Mouse (Mus musculus): ENCODE measurements around the gene Tmem208. TPM values are rescaled to one million over a fixed set of nuclear protein-coding genes. Genes with fewer than 3 reads are reported as not detected.

Gene Tmem208
- polyA plus RNA-seq, 1 experiment from 2014 or later = 101 TPM

GRCm38 (mm10) chr8:105355179-105356024, 29.2 kb downstream of the Tmem208 start:
- 67% methylated on average over 26 of the region's 26 CpGs for WGBS
- no peak for DNase-seq (ENCODE audit: low spot score)
- H3K27ac ChIP-seq = peak overlapping the region; percentile 29; the same call in 1 of the 2 replicates

GRCm38 (mm10) chr8:105356681-105357080, 30.5 kb downstream of the Tmem208 start:
- Histone ChIP-seq H3K9me3 (no peaks in the 10 kb centered on the region), H3K36me3 (peaks cover 15% of the 10 kb centered on the region; the same call in 1 of the 2 replicates), H3K27me3 (ENCODE audit: insufficient read depth, poor library complexity, severe bottlenecking) (no peaks in the 10 kb centered on the region), H3K27ac (no peak overlapping the region), H3K4me3 (no peak overlapping the region), H3K4me1 (peaks cover 28% of the 10 kb centered on the region)
- 83% methylated on average over 14 of the region's 14 CpGs for WGBS
- DNase-seq (ENCODE audit: low spot score) = no peak

More at GRCm38 (mm10) chr8:105355179-105356024, 29.2 kb downstream of the Tmem208 start:
- Histone ChIP-seq H3K4me1 (peaks cover 30% of the 10 kb centered on the region), H3K36me3 (peaks cover 15% of the 10 kb centered on the region; the same call in 1 of the 2 replicates), H3K27me3 (ENCODE audit: insufficient read depth, poor library complexity, severe bottlenecking) (no peaks in the 10 kb centered on the region), H3K9me3 (no peaks in the 10 kb centered on the region), H3K4me3 (0 out of 2 replicates have a peak overlapping the region, but pooled peaks have one; percentile 20)

GRCm38 (mm10) chr8:105359208-105359607, 33.1 kb downstream of the Tmem208 start:
- DNase-seq (ENCODE audit: low spot score) = no peak
- 77% methylated on average over 15 of the region's 15 CpGs for WGBS
- Histone ChIP-seq H3K4me1 (peaks cover 28% of the 10 kb centered on the region), H3K27me3 (ENCODE audit: insufficient read depth, poor library complexity, severe bottlenecking) (no peaks in the 10 kb centered on the region), H3K36me3 (peaks cover 19% of the 10 kb centered on the region), H3K27ac (no peak overlapping the region), H3K9me3 (no peaks in the 10 kb centered on the region), H3K4me3 (no peak overlapping the region)

GRCm38 (mm10) chr8:105359646-105360045, 33.5 kb downstream of the Tmem208 start:
- no peaks in the 10 kb centered on the region for H3K9me3 ChIP-seq
- H3K4me1 ChIP-seq = peaks cover 28% of the 10 kb centered on the region
- H3K27ac ChIP-seq = no peak overlapping the region
- 43% methylated on average over 4 of the region's 4 CpGs for WGBS
- H3K4me3 ChIP-seq = no peak overlapping the region
- no peak for DNase-seq (ENCODE audit: low spot score)
- peaks cover 19% of the 10 kb centered on the region for H3K36me3 ChIP-seq
- H3K27me3 ChIP-seq (ENCODE audit: insufficient read depth, poor library complexity, severe bottlenecking) = no peaks in the 10 kb centered on the region

DNA sequence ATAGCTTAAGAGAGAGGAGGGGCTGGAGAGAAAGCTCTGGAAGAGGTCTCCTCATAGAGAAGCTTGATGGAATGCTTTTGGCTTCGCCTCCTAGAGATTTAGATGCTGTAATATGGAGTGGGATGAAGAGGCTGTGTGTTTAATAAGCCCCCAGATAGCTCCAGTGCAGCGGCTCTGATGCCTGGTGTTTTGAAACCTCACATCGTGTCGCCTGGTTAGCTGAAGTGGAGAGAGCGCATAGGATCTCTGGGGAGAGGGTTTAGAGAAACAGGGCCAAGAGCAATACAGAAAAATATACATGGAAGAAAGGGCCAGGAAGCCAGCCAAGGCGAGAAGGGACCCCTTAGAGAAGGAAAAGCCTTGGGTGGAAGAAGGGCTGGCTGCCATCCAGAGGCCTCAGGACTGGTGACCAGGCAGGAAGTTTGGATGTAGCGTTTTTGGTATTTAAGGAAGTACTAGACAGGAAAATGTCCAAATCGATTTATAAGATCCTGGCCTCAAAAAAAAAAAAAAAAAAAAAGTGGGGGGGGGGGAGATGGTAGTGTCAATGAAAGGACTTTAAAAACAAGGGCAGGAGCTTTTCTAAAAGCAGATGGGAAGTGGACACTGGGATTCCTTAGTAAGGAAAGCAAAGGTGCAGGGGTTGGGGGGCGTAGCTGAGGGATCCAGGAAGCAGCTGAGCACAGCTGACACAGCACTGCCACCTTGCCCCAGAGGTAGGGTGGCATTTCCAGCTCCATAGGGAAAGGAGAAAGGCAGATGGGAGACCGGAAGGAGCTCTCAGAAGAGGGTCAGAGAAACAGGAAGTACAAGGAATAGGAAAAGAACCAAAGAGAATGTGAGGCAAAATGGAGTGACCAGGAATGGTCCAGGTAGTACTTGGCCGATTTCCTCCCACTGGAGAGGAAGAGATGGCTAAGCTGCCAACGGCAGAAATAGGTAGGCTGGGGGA, 35.9 kb downstream of the Tmem208 start:
- DNase-seq (ENCODE audit: low spot score) = no peak
- Histone ChIP-seq H3K27me3 (ENCODE audit: insufficient read depth, poor library complexity, severe bottlenecking) (no peaks in the 10 kb centered on the region), H3K4me3 (no peak overlapping the region), H3K27ac (no peak overlapping the region), H3K9me3 (no peaks in the 10 kb centered on the region), H3K4me1 (peaks cover 16% of the 10 kb centered on the region), H3K36me3 (peaks cover 9% of the 10 kb centered on the region; the same call in 1 of the 2 replicates)
- 75% methylated on average over 12 of the region's 12 CpGs for WGBS

- Histone ChIP-seq H3K4me3 (no peak overlapping the region), H3K9me3 (no peaks in the 10 kb centered on the region), H3K27ac (no peak overlapping the region), H3K36me3 (peaks cover 6% of the 10 kb centered on the region; the same call in 1 of the 2 replicates), H3K27me3 (ENCODE audit: insufficient read depth, poor library complexity, severe bottlenecking) (no peaks in the 10 kb centered on the region), H3K4me1 (peaks cover 17% of the 10 kb centered on the region)
- DNase-seq (ENCODE audit: low spot score) = no peak
- 66% methylated on average over 2 of the region's 2 CpGs for WGBS
Measured at GRCm38 (mm10) chr8:105367107-105367506, 41.0 kb downstream of the Tmem208 start.

GRCm38 (mm10) chr8:105372473-105372872, 46.3 kb downstream of the Tmem208 start:
- H3K4me3 ChIP-seq = no peak overlapping the region
- H3K36me3 ChIP-seq = no peaks in the 10 kb centered on the region
- 77% methylated on average over 9 of the region's 9 CpGs for WGBS
- DNase-seq (ENCODE audit: low spot score) = no peak
- H3K27me3 ChIP-seq (ENCODE audit: insufficient read depth, poor library complexity, severe bottlenecking) = peaks cover 40% of the 10 kb centered on the region
- H3K4me1 ChIP-seq = peaks cover 27% of the 10 kb centered on the region
- no peaks in the 10 kb centered on the region for H3K9me3 ChIP-seq
- no peak overlapping the region for H3K27ac ChIP-seq

DNA sequence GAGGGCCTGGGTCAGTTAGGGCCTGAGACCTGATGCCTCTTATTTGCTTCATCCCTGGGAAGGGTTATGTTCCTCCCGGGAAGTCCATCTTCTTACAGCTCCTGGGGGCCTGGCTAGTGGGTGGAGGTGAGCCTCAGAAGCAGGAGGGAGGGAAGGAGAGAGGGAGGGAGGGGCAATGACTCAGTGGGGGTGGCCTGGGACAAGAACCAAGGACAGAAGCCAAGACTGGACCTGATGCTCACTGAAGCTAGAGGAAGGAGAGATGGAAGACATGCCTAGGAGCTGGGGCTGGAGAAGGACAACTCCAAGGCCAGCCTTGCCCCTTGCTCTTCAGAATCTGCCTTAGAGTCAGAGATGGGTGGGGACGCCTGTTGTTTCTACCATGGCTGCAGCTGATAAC, 46.9 kb downstream of the Tmem208 start, which contains the start of gene Plekhg4:
Plekhg4 (plus strand) TSS at position 243 of the 400 bp plus-strand sequence.
- no peaks in the 10 kb centered on the region for H3K9me3 ChIP-seq
- no peak for DNase-seq (ENCODE audit: low spot score)
- H3K4me1 ChIP-seq = peaks cover 24% of the 10 kb centered on the region
- H3K4me3 ChIP-seq = peak within 1 kb of the TSS; percentile 45; the same call in 1 of the 2 replicates
- H3K36me3 ChIP-seq = no peaks in the 10 kb centered on the region
- H3K27ac ChIP-seq = no peak within 1 kb of the TSS; the same call in 1 of the 2 replicates
- WGBS = 38% methylated on average over 2 of the region's 2 CpGs
- peaks cover 46% of the 10 kb centered on the region for H3K27me3 ChIP-seq (ENCODE audit: insufficient read depth, poor library complexity, severe bottlenecking)

GRCm38 (mm10) chr8:105374513-105374966, 48.4 kb downstream of the Tmem208 start:
- DNase-seq (ENCODE audit: low spot score) = no peak
- WGBS = 22% methylated on average over 33 of the region's 33 CpGs
- no peaks in the 10 kb centered on the region for H3K36me3 ChIP-seq
- H3K27me3 ChIP-seq (ENCODE audit: insufficient read depth, poor library complexity, severe bottlenecking) = peaks cover 56% of the 10 kb centered on the region
- H3K4me1 ChIP-seq = peaks cover 17% of the 10 kb centered on the region
- no peaks in the 10 kb centered on the region for H3K9me3 ChIP-seq
- peak overlapping the region; percentile 45 for H3K4me3 ChIP-seq
- H3K27ac ChIP-seq = 0 out of 2 replicates have a peak overlapping the region, but pooled peaks have one; percentile 19

- 67% methylated on average over 19 of the region's 19 CpGs for WGBS
- Histone ChIP-seq H3K36me3 (no peaks in the 10 kb centered on the region), H3K4me3 (no peak overlapping the region), H3K27me3 (ENCODE audit: insufficient read depth, poor library complexity, severe bottlenecking) (peaks cover 51% of the 10 kb centered on the region; the same call in 1 of the 2 replicates), H3K4me1 (peaks cover 16% of the 10 kb centered on the region), H3K9me3 (no peaks in the 10 kb centered on the region), H3K27ac (no peak overlapping the region)
- DNase-seq (ENCODE audit: low spot score) = no peak
Measured at GRCm38 (mm10) chr8:105378673-105379072, 52.5 kb downstream of the Tmem208 start.

GRCm38 (mm10) chr8:105380308-105380707, 54.2 kb downstream of the Tmem208 start:
- Histone ChIP-seq H3K27ac (no peak overlapping the region), H3K4me1 (peaks cover 7% of the 10 kb centered on the region; the same call in 1 of the 2 replicates), H3K36me3 (no peaks in the 10 kb centered on the region), H3K27me3 (ENCODE audit: insufficient read depth, poor library complexity, severe bottlenecking) (peaks cover 43% of the 10 kb centered on the region; the same call in 1 of the 2 replicates), H3K4me3 (no peak overlapping the region), H3K9me3 (no peaks in the 10 kb centered on the region)
- WGBS = 79% methylated on average over 12 of the region's 12 CpGs
- DNase-seq (ENCODE audit: low spot score) = no peak

DNA sequence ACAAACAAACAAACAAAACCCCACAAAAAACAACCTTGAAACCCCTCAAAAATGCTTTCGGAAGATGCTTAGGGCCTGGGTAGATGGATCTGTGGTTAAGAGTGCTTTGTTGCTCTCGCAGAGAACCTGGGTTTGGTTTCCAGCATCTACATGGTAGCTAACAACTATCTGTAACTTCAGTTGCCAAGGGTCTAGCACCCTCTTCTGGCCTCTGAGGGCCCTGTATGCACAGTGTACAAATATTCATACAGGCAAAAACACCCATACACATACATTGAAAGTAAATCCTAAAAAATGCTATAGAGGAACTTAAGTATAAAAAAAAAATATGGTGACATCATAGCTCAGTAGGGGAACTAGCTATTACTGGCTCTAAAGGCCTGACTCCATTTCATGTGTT, 57.9 kb downstream of the Tmem208 start:
- no peaks in the 10 kb centered on the region for H3K9me3 ChIP-seq
- no peak overlapping the region for H3K27ac ChIP-seq
- DNase-seq (ENCODE audit: low spot score) = no peak
- WGBS = 89% methylated on average over 2 of the region's 2 CpGs
- H3K36me3 ChIP-seq = no peaks in the 10 kb centered on the region
- H3K27me3 ChIP-seq (ENCODE audit: insufficient read depth, poor library complexity, severe bottlenecking) = peaks cover 15% of the 10 kb centered on the region
- H3K4me3 ChIP-seq = no peak overlapping the region
- peaks cover 23% of the 10 kb centered on the region; the same call in 1 of the 2 replicates for H3K4me1 ChIP-seq
